Mouse (Mus musculus): ENCODE results near the gene Gm12185. TPM values are rescaled to one million over a fixed set of nuclear protein-coding genes. Genes with fewer than 3 reads are reported as not detected.
"Not testable (repeated sequence)": the region's sequence is repeated elsewhere in the genome, so short reads cannot be mapped to it uniquely, and the experiment has no call there.

Gm12185 gene
- 1 to 10 TPM in 1 of 2 experiments, under 1 TPM in 1; 0.87 to 2.5 TPM for total RNA-seq (2021)
- long read RNA-seq, experiment 1, partial matches to known transcripts, result 1 of 2 reads
- long read RNA-seq, experiment 1, other reads (novel, unspliced or antisense), result 1 of 2 reads
- long read RNA-seq, experiment 2, partial matches to known transcripts, result 0 of 2 reads
- long read RNA-seq, experiment 2, other reads (novel, unspliced or antisense), result 2 of 2 reads

DNA sequence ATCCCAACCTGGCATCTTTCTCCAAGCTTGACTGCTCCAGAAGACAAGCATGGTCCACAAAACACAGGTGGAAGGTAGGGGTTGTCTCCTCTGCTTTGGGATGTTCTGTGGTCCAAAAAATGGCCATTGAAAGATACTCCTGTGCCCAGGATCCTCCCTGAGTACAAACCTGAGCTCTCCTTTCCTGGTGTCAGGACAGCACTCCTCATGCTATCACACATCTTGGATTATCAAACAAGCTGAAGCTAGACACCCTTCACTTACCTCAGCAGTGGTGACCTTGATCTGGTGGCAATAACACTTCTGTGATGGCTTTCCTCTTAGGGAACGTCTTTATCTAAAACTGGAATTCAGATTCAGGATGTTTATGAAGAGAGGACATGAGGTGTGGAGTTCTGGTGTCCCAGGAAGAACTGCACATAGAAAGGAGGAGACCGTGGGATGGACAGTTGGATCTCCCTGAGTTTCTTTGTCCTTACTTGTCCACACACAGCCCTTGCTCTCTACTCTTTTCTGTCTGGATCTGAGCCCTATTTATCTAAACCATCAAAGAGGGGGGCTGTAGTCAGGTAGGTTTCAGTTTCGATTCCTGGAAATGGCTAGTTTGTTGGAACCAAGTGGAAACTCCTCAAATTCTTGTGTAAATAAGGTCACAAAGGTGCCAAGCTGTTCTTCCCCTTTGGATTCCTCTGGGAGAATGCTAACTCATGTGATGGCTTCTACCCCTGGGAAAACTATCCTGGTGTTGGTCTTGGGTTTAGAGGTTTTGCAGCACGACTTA is at the start of gene Gm12185:
Gene Gm12185, minus strand, starts transcription at position 487 of the 781 bp plus-strand sequence.
- not testable (repeated sequence) for DNase-seq (ENCODE audit: low spot score in 2 of 2)

DNA sequence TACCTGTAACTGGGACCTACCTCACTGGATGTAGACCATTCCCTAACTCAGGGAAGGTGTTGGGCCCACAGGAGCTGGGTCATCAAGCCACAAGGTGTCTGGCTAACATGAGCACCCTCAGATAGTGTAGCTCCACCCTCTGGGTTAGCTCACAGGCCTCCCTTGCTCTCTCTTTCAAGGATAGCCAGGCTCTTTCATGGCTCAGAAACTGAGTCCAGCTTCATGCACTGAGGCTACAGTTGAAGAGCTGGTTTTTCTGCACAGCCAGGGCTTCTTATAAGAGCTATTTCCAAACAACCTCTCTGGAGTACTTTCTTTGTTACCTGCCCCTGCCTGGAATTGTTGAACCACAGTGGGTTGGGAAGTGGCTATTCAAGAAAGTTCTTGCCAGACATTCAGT is 20.0 kb upstream of the Gm12185 start:
- not testable (repeated sequence) for DNase-seq (ENCODE audit: low spot score in 2 of 2)

DNA sequence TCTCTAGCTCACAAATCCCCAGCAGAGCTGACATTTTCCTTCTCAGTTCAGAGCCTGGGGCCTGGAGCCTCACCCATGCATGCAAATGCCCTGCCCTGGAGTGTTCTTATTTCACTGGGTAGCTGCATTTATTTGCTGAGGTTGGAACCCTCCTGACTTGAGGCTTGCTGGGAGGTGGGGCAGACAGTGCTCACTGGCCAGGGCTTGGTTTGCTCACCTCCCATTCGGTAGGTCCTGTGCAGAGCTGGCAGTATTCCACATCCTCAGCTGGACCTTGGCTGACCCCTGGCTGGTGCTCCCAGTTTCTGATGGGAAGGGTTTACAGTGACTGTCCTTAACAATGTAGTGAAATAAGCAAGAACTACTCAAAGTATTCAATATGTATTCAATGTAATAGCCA is 14.8 kb upstream of the Gm12185 start:
- not testable (repeated sequence) for DNase-seq (ENCODE audit: low spot score in 2 of 2)

DNA sequence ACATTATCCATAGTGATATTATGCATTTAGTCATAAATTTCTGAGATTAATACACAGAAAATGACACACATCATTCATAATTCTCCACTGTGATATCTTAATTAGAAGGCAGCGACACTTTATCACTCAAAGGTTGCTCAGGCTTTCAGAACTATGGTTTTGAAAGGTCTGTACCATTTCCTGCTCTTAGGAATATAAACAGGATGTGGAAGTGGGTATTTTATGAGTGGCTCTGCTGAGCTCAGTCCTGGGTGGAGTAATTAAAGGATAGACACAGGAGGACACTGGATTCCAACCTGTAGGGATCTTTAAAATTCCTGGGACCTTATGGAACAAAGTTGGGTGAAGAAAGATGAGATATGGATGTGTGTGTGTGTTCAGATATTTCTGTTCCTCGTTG is 14.3 kb upstream of the Gm12185 start:
- not testable (repeated sequence) for DNase-seq (ENCODE audit: low spot score in 2 of 2)

DNA sequence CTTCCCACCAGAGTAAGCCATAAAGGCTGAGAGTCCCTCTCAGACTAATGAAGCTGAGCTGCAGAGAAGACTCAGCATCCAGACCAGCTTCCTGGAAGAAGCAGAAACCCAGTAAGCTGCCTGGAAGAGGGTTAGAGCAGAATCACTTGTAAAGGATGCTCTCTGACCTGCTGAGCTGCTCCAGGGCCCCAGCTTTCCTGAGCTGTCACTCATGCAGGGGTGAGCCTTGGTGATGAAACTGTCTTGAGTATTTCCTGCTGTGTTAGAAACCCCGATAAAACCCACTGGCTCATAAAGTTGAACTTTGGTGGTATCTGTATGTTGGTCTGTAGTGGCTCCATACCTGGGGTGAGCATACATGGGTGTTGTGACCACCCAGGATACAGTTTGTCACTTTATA is 8.4 kb upstream of the Gm12185 start:
- not testable (repeated sequence) for DNase-seq (ENCODE audit: low spot score in 2 of 2)

DNA sequence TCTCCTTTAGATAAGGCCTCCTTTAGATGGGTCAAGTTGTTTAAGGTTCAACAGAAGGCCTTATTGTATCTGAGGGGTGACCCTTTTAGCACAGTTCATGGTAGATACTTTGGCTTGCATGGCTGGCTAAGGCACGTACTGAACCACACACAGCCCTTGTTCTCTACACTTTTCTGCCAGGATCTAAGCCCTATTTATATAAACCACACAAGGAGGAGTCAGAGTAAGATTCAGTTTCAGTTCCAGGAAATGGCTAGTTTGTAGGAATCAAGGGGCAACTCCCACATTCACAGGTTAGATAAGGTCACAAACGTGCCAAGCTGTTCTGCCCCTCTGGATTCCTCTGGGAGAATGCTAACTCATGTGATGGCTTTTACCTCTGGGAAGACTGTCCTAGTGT is 2.0 kb upstream of the Gm12185 start, which contains the start of gene Tgtp1:
Gene Tgtp1, minus strand, starts transcription at position 155 of the 400 bp plus-strand sequence.
- DNase-seq (ENCODE audit: low spot score in 2 of 2), result not testable (repeated sequence)

DNA sequence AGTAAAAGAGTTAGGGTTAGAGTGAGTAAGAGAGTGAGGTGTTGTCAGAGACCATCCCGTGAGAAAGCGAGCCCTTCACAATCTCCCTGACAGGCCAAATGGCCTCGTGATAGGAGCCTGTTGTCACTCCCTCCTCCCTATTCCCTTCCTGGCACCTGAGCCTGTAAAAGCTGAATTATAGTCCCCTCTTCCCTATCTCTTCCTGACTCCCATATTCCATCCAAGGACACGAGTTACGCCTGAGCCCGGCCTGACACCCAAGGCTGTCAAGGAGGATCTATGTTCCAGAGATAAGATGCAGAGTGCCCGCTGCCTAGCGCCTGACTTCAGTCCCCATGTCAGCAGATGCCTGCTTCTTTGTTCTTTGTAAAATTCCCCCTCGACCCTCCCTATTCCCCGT is 1.3 kb upstream of the Gm12185 start:
- DNase-seq (ENCODE audit: low spot score in 2 of 2), result not testable (repeated sequence)

DNA sequence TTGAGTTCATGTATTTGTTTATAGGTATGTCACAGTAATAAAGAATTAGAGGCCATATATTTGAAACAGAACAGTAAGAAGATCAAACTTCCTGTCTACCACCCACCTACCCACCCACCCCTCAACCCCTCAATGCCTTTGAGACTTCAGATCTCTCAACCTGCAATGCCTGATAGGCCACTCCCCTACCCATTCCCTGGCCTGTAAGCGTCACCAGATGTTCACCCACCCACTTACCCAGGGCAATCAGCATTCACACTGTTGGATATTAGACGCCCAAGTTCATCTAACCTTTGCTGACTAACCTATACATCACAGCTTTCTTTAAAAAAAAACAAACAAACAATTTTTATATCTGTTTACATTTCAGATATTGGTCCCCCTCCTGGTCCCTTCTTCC is 2.0 kb downstream of the Gm12185 start:
- not testable (repeated sequence) for DNase-seq (ENCODE audit: low spot score in 2 of 2)

DNA sequence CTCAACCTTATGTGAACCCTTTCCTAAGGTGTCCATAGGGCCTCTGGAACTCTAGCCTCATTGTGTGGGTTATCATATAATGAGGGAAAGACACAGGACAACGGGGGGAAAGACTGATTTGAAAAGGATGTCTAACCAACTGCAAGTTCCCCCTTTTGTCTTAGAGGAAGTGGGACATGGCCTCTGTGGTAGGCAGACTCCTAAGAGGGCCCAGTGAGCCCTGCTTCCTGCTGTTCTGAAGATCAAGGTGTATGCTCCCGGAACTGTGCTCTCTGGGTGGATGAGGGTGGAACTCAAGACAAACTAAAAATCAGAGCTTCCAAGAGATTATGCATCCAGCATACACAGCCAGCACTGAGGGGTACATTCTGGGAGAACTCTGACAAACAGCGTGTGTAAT is 3.8 kb downstream of the Gm12185 start:
- not testable (repeated sequence) for DNase-seq (ENCODE audit: low spot score in 2 of 2)

DNA sequence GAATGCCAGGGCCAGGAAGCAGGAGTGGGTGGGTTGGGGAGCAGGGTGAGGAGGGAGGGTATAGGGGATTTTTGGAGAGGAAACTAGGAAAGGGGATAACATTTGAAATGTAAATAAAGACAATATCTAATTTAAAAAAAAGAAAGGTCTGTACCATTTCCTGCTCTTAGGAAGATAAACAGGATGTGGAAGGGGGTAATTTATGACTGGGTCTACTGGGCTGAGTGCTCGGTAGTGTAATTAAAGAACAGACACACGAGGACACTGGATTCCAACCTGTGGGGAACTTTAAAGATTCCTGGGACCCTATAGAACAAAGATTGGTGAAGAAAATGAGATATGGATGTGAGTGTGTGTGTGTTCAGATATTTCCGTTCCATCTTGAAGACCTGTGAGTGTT is 9.2 kb downstream of the Gm12185 start:
- not testable (repeated sequence) for DNase-seq (ENCODE audit: low spot score in 2 of 2)

DNA sequence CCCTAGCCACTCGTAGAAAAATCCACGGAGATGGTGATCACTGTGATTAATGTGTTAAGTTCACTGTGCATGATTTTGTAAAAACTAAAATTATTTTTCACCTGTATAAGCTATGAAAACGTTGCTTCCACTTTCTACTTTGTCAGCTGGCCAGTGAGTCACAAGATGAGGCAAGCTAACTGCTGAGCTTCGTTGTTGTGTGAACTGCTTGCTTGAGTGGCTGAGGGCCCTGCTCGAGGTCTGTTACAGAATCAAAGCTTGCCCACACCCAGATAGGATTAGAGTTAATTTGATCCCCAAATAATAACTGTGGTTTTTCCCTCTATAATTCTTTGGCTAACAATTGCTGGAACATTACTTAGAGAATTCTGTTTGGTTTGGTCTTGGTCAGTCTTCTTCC is 12.0 kb downstream of the Gm12185 start:
- not testable (repeated sequence) for DNase-seq (ENCODE audit: low spot score in 2 of 2)

DNA sequence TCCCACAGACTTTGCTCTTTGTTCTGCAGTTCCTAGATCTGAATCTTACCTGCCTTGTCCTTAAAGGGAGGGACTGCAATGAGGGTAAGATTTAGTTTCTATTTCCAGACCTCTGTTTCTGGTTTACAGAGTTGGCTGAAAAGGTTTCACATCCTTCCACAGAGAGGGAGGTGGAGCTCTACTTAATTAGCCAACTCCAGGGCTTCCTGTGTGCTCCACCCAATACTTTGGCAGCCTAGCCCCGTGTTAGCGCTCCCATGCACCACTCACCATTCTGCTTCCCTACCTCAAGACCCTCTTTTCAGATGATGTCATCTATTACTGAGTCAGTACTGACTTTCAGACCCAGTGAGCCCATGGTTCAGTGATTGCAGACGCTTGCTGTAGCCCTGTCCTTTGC is 12.8 kb downstream of the Gm12185 start, which contains the start of gene 9930111J21Rik1:
Gene 9930111J21Rik1, minus strand, starts transcription at position 148 of the 400 bp plus-strand sequence.
- DNase-seq (ENCODE audit: low spot score in 2 of 2), result not testable (repeated sequence)

DNA sequence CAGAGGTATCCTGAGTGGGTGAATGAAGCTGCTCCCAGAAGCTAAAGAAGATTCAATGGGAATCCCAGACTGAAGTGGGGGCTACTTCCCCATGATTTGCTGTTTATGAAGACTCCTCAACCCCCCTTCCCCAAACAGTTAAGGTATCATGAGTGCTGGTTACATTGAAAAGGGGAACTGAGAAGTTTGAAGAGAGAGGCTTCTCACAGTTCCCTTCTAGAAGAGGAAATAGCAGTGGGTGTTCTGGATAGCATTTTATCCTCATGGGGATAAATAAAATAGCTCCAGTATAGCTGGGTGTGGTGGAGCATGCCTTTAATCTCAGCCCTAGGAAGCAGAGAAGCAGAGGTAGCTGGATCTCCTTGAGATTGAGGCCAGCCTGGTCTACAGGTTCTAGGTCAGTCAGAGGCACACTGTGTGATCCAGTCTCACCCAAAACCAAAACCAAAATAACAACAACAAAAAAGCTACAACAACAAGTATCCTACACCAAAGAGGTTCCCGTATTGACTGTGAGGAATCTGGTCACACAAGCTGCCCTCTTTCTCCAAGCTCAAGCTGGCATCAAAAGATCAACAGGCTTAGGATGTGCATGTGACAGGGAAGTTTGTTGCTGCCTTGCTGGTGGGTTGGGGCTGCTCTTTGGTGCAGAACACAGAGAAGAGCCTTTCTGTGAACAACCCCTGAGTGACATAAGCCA is 13.6 kb downstream of the Gm12185 start, which contains the start of gene Olfr56:
Gene Olfr56, plus strand, starts transcription at position 650 of the 700 bp plus-strand sequence.
- DNase-seq (ENCODE audit: low spot score in 2 of 2), result not testable (repeated sequence)

DNA sequence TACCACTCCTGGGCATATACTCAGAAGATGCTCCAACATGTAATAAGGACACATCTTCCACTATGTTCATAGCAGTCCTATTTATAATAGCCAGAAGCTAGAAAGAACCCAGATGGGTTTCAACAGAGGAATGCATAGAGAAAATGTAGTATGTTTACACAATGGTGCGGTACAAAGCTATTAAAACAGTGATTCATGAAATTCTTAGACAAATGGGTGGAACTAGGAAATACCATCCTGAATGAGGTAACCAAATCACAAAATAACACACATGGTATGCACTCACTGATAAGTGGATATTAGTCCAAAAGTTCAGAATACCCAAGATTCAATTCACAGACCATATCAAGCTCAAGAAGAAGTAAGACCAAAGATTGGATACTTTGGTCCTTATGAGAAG is 17.3 kb downstream of the Gm12185 start:
- DNase-seq (ENCODE audit: low spot score in 2 of 2), result not testable (repeated sequence)

DNA sequence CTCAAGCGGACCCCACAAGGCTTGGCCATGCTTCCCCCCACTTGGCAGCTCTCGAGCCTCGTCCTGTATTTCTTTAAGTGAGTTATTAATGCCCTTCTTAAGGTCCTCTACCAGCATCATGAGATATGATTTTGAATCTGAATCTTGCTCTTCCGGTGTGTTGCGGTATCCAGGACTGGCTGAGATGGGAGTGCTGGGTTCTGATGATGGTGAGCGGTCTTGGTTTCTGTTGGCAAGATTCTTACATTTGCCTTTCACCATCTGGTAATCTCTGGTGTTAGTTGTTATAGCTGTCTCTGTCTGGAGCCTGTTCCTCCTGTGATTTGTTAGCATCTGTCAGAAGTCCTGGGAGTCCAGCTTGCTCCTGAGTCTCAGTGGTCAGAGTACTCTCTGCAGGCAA is 45.9 kb downstream of the Gm12185 start, which contains the start of gene Psme2b:
Gene Psme2b, minus strand, starts transcription at position 101 of the 400 bp plus-strand sequence.
- not testable (repeated sequence) for DNase-seq (ENCODE audit: low spot score in 2 of 2)

DNA sequence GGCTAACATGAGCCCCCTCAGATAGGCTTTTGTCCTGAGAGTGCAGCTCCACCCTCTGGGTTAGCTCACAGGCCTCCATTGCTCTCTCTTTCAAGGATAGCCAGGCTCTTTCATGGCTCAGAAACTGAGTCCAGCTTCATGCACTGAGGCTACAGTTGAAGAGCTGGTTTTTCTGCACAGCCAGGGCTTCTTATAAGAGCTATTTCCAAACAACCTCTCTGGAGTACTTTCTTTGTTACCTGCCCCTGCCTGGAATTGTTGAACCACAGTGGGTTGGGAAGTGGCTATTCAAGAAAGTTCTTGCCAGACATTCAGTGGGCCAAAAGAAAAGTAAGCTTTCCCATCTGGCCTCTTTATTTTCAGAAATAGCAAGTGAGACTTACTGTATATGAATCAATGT is 52.7 kb downstream of the Gm12185 start:
- not testable (repeated sequence) for DNase-seq (ENCODE audit: low spot score in 2 of 2)

DNA sequence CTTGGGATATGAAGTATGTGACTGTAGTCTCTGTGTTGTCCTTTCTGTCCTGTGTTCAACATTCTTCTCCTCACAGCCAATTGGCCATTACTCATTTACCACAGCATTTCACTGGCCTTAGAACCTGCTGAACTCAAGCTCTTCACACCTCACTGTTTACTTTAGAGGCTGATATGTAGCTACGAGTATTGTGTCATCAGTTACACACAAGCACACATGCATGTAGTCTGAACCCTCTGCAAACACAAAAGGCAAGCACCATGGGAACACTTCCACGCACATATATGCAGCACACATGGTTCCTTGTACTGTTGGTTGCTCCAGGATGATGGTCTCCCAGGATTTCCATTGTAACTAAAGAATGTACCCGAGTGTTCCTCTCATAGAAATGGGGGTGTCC is 56.7 kb downstream of the Gm12185 start:
- DNase-seq (ENCODE audit: low spot score in 2 of 2), result not testable (repeated sequence)

DNA sequence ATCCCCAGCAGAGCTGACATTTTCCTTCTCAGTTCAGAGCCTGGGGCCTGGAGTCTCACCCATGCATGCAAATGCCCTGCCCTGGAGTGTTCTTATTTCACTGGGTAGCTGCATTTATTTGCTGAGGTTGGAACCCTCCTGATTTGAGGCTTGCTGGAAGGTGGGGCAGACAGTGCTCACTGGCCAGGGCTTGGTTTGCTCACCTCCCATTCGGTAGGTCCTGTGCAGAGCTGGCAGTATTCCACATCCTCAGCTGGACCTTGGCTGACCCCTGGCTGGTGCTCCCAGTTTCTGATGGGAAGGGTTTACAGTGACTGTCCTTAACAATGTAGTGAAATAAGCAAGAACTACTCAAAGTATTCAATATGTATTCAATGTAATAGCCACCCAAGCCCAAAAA is 58.1 kb downstream of the Gm12185 start:
- DNase-seq (ENCODE audit: low spot score in 2 of 2), result not testable (repeated sequence)

DNA sequence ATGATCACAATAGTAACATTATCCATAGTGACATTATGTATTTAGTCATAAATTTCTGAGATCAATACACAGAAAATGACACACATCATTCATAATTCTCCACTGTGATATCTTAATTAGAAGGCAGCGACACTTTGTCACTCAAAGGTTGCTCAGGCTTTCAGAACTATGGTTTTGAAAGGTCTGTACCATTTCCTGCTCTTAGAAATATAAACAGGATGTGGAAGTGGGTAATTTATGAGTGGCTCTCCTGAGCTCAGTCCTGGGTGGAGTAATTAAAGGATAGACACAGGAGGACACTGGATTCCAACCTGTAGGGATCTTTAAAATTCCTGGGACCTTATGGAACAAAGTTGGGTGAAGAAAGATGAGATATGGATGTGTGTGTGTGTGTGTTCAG is 58.6 kb downstream of the Gm12185 start:
- not testable (repeated sequence) for DNase-seq (ENCODE audit: low spot score in 2 of 2)

DNA sequence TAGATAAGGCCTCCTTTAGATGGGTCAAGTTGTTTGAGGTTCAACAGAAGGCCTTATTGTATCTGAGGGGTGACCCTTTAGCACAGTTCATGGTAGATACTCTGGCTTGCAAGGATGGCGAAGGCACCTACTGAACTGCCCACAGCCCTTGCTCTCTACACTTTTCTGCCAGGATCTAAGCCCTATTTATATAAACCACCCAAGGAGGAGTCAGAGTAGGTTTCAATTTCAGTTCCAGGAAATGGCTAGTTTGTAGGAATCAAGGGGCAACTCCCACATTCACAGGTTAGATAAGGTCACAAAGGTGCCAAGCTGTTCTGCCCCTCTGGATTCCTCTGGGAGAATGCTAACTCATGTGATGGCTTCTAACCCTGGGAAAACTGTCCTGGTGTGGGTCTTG is 64.0 kb downstream of the Gm12185 start:
- DNase-seq (ENCODE audit: low spot score in 2 of 2), result not testable (repeated sequence)

DNA sequence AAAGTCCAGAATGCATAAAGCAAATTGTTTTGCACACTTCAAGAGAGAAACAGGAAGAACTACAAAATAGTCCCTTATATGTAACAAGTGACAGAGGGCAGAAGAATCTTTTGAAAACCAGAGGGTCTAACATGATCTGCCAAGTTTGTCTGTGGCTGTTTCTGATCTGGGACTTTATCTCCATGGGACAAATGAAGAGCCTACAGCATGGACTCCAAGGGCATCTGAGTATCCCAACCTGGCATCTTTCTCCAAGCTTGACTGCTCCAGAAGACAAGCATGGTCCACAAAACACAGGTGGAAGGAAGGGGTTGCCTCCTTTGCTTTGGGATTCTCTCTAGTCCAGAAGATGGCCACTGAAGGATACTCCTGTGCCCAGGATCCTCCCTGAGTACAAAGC is 65.6 kb downstream of the Gm12185 start:
- DNase-seq (ENCODE audit: low spot score in 2 of 2), result not testable (repeated sequence)
